Mouse (Mus musculus) cortical plate, adult 2 months (tissue): ENCODE measurements around the gene Rnf121. TPM values are rescaled to one million over a fixed set of nuclear protein-coding genes. Genes with fewer than 3 reads are reported as not detected.
"Not testable (repeated sequence)": the region's sequence is repeated elsewhere in the genome, so short reads cannot be mapped to it uniquely, and the experiment has no call there.

Experiments used
- H3K27ac ChIP-seq: fragments of 200-500 bp; 2 replicates; pipeline ENCODE4 v1.5.1; 2012; ENCODE audit warnings: low read length, control low read depth, inconsistent platforms; ENCODE audit not compliant: insufficient read depth
- H3K4me1 ChIP-seq: fragments of 200-500 bp; 2 replicates; pipeline ENCODE4 v1.6.1; 2011; ENCODE audit warnings: low read length; ENCODE audit not compliant: control insufficient read depth, insufficient read depth
- H3K4me3 ChIP-seq: fragments of 200-500 bp; 2 replicates; pipeline ENCODE4 v1.5.1; 2011; ENCODE audit warnings: mild to moderate bottlenecking, low read length, control low read depth; ENCODE audit not compliant: insufficient read depth
- CTCF ChIP-seq: fragments of 200-500 bp; IDR thresholded peaks from 2 replicates; pipeline ENCODE4 v1.5.1; 2011; ENCODE audit warnings: mild to moderate bottlenecking, control low read depth, low read length; ENCODE audit not compliant: insufficient read depth; ENCODE audit errors: extremely low read depth
- POLR2A ChIP-seq: fragments of 200-500 bp; IDR thresholded peaks from 2 replicates; pipeline ENCODE4 v1.6.1; 2011; ENCODE audit warnings: mild to moderate bottlenecking, low read length, control low read depth; ENCODE audit not compliant: insufficient read depth; ENCODE audit errors: extremely low read depth
- polyA plus RNA-seq: library from polyadenylated mRNA; depleted of rRNA; stranded (reverse); fragments of >200 nt; gene quantifications from 2 replicates; pipeline ENCODE4 v1.2.3, GENCODE M21; 2012

Rnf121 gene
- polyA plus RNA-seq, 1 experiment = 59.4 TPM

DNA sequence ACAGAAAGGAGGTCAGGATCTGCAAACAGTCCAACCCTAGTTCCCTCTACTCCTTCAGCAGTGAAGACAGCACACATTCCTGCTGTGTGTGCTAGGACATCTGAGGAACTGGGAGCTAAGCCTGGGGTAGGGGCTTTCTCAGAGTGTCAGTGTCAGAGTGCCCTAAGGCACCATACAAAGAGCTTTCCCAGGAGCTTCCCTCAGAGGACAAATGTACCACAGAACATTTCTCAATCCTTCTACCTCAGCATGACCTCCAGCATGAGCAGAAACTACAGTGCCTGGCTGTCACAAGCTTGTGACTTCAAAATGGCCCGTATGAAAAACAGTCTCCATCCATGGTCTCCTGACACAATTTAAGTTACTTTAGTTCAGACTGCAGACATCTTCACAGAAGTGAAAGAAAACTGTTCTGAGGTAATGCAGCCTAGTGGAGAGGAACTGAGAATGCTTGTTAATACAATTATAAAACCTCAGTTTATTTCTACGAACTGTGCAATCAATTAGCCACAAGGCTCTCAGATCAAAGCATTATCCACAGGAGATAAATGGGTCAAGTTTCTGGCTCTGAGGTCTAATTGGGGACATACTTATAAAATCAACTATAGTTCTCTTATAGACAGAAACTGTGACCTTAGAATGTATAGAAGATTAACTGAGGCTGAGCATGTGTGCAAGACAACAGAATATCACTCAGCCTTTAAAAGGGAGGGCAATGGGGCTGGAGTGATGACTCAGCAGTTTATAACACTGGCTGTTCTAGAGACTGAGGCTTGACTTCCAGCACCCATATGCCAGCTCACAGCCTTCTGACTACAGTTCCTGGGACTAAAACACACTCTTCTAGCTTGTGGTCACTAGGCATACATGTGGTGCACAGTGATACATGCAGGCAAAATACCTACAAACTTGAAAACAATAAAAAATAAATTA, 39.8 kb downstream of the Rnf121 start:
- Histone ChIP-seq H3K27ac (no peak overlapping the region), H3K4me1 (no peaks in the 10 kb centered on the region; the same call in 1 of the 2 replicates), H3K4me3 (no peak overlapping the region)
- TF ChIP-seq CTCF (no peak), POLR2A (no peak)

DNA sequence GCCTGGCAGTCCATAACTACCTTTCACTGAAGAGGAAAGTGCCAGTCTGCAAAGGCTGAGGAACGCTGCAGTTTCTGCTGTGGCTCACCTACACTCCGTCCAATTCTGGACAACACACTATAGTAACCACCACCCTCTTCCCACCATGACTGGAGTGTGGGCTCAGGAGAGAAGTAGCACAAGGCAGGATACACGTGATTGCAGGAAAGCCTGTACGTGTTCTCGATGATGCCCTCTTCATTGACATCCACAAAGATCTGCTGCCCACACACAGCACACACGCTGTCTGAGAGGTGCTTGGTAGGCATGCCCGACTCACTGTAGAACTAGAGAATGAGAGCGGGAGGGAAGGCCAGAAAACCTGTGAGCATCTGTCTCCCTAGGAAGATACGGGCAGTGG, 41.4 kb downstream of the Rnf121 start:
- Histone ChIP-seq H3K4me3 (no peak overlapping the region), H3K4me1 (no peaks in the 10 kb centered on the region; the same call in 1 of the 2 replicates), H3K27ac (no peak overlapping the region)
- no peak for TF ChIP-seq CTCF
- TF ChIP-seq POLR2A = no peak

DNA sequence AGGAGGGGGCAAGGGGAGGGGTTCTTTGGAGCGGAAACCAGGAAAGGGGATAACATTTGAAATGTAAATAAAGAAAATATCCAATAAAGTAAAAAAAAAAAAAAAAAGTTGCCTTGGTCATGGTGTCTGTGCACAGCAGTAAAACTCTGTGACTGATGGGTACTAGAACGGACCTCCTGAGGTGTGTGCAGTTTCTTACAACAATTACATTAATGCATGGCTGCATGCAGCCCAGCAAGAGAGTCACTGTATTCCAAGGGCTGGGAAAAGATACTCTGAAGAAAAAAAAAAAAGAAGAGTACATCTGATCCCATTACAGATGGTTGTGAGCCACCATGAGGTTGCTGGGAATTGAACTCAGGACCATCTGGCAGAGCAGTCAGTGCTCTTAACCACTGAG, 44.3 kb downstream of the Rnf121 start:
- not testable (repeated sequence) for H3K4me3 ChIP-seq, H3K4me1 ChIP-seq, H3K27ac ChIP-seq

DNA sequence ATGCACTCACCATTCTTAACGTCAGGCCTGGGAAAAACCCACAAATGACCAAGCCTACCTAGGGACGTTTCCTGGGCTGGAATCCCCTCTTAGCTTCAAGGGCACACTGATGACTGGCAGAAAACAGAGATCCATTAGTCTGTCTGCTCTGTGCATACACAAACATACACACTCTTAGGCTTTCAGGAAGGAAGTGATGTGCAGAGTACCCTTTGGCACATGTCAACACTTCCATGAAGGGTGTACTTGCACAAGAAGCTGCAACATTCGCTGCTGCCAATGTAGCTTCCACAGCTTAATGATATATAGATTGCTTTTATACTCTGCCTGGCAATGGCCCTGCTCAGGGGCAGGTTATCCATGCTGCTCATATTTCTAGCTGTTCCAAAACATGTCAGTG, 45.9 kb downstream of the Rnf121 start:
- TF ChIP-seq POLR2A (no peak), CTCF (no peak)
- Histone ChIP-seq H3K4me3 (no peak overlapping the region), H3K4me1 (peaks cover 1% of the 10 kb centered on the region; the same call in 1 of the 2 replicates), H3K27ac (no peak overlapping the region)

DNA sequence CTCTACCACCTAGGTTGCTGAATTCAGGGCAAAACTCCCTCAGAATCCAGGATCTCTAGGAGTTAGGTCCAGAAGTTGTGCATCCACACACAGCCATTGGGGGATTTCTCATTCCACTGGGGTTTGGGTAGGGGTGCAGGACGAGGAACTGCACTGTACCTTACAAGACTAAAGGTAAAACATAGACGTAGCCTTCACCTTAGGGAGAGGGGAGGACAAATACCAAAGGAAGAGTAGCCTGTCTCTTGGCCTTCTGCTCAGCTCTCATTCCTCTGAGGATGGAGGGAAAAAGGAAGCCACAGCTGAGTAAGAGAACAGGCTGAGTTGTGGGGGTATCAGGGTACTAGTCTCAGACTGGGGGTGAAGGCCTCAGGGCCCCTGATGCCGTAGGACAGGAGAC, 46.7 kb downstream of the Rnf121 start, which contains the start of gene Il18bp:
TSS of gene Il18bp (minus strand) at position 101 of the 400 bp plus-strand sequence.
- TF ChIP-seq POLR2A (no peak), CTCF (no peak)
- 0 out of 2 replicates have a peak within 1 kb of the TSS, but pooled peaks have one; percentile 17 for H3K27ac ChIP-seq
- no peak within 1 kb of the TSS for H3K4me3 ChIP-seq
- H3K4me1 ChIP-seq = peaks cover 1% of the 10 kb centered on the region; the same call in 1 of the 2 replicates

DNA sequence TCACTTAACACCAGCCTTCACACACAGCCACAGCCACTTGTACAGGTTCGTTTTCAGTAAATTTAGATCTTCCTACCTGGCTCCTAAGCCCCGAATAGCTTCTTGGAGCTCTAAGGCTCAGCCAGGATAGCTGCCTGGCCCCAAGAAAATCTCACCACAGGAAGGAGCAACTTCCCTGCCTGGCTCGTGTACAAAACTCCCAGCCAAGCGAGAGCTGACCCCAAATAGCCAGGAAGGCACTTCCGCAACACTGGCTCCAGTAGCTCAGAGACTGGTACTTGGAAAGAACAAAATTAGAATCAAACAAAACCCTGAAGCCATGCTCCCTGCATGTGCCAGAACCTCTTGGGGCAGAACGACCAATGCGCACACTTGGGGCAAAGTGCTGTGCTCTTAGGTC, 47.2 kb downstream of the Rnf121 start:
- Histone ChIP-seq H3K4me3 (no peak overlapping the region), H3K27ac (0 out of 2 replicates have a peak overlapping the region, but pooled peaks have one; percentile 17), H3K4me1 (peaks cover 1% of the 10 kb centered on the region; the same call in 1 of the 2 replicates)
- TF ChIP-seq POLR2A (no peak), CTCF (no peak)

DNA sequence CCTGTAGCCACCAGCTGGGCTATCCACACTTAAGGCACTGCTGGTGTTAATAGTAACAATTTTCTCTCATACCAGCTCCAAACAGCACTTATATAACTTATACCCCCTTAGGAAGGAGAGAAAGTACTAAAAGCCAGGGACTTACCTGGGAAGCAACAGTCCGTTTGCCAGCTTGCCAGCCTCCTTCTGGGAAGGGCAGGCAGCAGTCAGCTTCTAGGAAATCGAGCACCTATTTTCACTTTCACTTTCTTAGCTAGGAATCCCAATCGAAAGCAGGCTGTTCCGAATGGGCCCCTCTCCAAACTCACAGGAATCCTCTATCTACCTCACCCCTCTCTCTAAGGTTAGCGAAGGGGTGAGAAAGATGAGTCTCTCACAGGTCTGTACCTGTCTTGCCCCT, 47.8 kb downstream of the Rnf121 start:
- H3K4me3 ChIP-seq = no peak overlapping the region
- TF ChIP-seq CTCF (no peak), POLR2A (no peak)
- H3K27ac ChIP-seq = 0 out of 2 replicates have a peak overlapping the region, but pooled peaks have one; percentile 17
- H3K4me1 ChIP-seq = peaks cover 1% of the 10 kb centered on the region; the same call in 1 of the 2 replicates

DNA sequence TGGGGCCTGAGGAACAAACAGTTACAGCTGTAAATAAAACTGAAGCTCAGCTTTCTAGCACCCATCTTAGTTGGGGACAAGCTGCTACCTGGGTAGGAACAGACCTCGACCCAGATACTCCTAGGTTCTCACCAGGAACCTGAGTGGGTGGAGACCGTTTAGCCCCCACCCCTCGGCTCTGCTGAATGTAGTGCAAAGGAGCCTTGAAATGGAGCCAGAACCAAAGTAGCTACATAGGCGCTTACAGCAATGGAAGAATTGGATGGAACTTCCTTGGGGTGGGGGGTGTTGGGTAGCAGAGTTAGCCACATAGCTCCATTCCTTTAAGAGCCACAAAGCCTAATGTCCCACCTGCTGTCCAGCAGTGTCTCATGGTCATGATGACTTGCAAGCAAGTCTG, 48.3 kb downstream of the Rnf121 start:
- H3K27ac ChIP-seq = no peak overlapping the region
- TF ChIP-seq POLR2A (no peak), CTCF (no peak)

DNA sequence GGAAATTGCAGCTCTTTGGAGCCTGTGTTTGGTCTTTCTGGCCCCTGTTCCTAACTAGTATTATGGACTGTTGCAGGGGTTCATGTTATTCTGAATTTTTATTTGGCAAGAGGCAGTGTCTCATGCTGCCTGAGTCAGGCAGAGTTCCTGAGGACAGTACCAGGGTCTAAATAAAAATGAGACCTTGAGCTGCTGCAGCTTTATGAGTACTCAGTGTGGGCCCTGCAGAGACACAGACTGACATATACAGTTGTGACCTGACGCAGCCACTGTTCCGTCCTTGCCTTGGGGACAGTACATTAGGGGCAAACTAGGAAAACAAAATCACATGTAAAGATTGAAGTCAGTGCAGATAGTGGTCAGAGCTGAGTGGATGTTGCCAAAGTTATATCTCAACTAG, 50.3 kb downstream of the Rnf121 start:
- no peak overlapping the region for H3K4me3 ChIP-seq
- TF ChIP-seq CTCF = no peak
- H3K4me1 ChIP-seq = peaks cover 1% of the 10 kb centered on the region; the same call in 1 of the 2 replicates
- no peak overlapping the region for H3K27ac ChIP-seq

More for the DNA sequence above, 48.3 kb downstream of the Rnf121 start:
- Histone ChIP-seq H3K4me3 (no peak overlapping the region), H3K4me1 (peaks cover 1% of the 10 kb centered on the region; the same call in 1 of the 2 replicates)

DNA sequence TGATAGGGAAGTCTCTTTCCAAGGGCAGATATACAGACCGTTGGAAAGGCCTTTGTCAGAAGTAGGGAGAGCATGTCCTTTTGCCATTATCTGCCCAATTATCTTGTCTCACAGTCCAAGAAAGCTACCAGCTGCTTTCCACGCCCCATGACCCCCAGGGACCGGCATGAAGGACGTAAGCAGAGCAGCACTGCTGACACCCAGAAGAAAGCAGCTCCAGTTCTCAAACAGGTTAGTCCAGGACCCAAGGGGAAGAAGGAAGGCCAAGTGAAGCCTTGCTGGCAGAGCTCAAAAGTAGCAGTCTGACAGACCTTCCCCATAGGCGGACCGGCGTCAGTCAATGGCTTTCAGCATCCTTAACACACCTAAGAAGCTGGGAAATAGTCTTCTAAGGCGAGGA, 51.9 kb downstream of the Rnf121 start:
- Histone ChIP-seq H3K4me1 (peaks cover 3% of the 10 kb centered on the region; the same call in 1 of the 2 replicates), H3K27ac (no peak overlapping the region), H3K4me3 (no peak overlapping the region)
- TF ChIP-seq POLR2A (no peak), CTCF (no peak)
